Mouse (Mus musculus) c-Kit-positive CD71-negative TER-119-negative erythroid progenitor cells, embryonic 14.5 days (primary cell): ENCODE measurements around the gene Fyn.

Source experiments
- DNase-seq: peaks from one replicate; pipeline ENCODE4 v3.0.0-alpha.2; 2013; ENCODE audit warnings: low read depth

Fyn gene

GRCm38 (mm10) chr10:39612633-39612988, 244.0 kb downstream of the Fyn start, which contains the start of gene Traf3ip2:
Traf3ip2 (plus strand) TSS chr10:39612934.
- DNase-seq: no peak

- no peak for DNase-seq
Measured at GRCm38 (mm10) chr10:39612989-39613831, 244.6 kb downstream of the Fyn start.

GRCm38 (mm10) chr10:39613973-39614372, 245.3 kb downstream of the Fyn start:
- DNase-seq: no peak

DNA sequence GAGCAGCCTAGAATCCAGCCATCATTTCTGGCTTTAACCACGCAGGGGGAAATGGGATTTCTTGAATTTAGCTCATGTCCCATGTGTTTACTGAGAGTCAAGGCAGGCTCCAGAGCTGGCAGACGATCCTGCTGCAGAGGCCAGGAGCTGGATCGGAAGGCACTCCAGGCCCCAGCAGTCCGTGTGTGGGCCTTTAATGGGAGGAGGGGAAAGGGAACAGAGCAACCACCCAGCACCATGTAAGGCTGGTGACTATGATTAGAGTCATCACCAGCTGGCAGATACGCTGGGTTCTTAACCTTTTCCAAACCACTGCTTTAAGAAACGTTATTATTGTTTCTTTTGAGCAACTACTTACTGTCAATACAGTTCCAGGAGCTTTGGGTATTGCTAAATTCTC, 246.0 kb downstream of the Fyn start:
- DNase-seq: no peak
